Mouse (Mus musculus) spleen, adult 2 months (tissue): ENCODE measurements at regions not wholly inside any gene's neighbourhood (a gene's known extent, or its start where the extent isn't known, plus 50 kb on each side); places are given as distances from the start of the nearest gene placed in this dataset.

Experiments
- DNase-seq, 2 experiments: peaks; one replicate each; pipeline versions ENCODE4 v3.0.0 to v3.0.0-alpha.2; 2012 to 2021; ENCODE audit warnings: low spot score in 2 of 2, low read depth in 1 of 2
- H3K27ac ChIP-seq: fragments of 200-500 bp; 2 replicates; pipeline ENCODE4 v1.5.1; 2012; ENCODE audit warnings: low read length, inconsistent platforms; ENCODE audit not compliant: insufficient read depth
- H3K27me3 ChIP-seq: fragments of 200-500 bp; 2 replicates; pipeline ENCODE4 v1.6.1; 2012; ENCODE audit warnings: mild to moderate bottlenecking, moderate library complexity, low read length, inconsistent platforms; ENCODE audit not compliant: control insufficient read depth, insufficient read depth
- H3K36me3 ChIP-seq: fragments of 200-500 bp; 2 replicates; pipeline ENCODE4 v1.6.1; 2012; ENCODE audit warnings: mild to moderate bottlenecking, low read length, inconsistent platforms; ENCODE audit not compliant: control insufficient read depth, insufficient read depth
- H3K4me1 ChIP-seq: fragments of 200-500 bp; 2 replicates; pipeline ENCODE4 v1.6.1; 2011; ENCODE audit warnings: inconsistent platforms; ENCODE audit not compliant: control insufficient read depth, insufficient read depth, insufficient read length
- H3K4me3 ChIP-seq: fragments of 200-500 bp; 2 replicates; pipeline ENCODE4 v1.5.1; 2011; ENCODE audit warnings: mild to moderate bottlenecking, inconsistent platforms; ENCODE audit not compliant: insufficient read depth, insufficient read length; ENCODE audit errors: extremely low read depth
- CTCF ChIP-seq: fragments of 200-500 bp; IDR thresholded peaks from 2 replicates; pipeline ENCODE4 v1.5.1; 2011; ENCODE audit warnings: mild to moderate bottlenecking, inconsistent platforms; ENCODE audit not compliant: insufficient read depth, insufficient read length, insufficient replicate concordance; ENCODE audit errors: extremely low read depth
- POLR2A ChIP-seq: fragments of 200-500 bp; IDR thresholded peaks from 2 replicates; pipeline ENCODE4 v1.6.1; 2011; ENCODE audit warnings: low read depth, low read length, inconsistent platforms
- WGBS: fragments of 180-500 bp; shearing (Covaris S2); methylation state at CpG from one replicate; pipeline ENCODE4 v1.1.7; 2018; 5-methylcytosine and 5-hydroxymethylcytosine counted together

DNA sequence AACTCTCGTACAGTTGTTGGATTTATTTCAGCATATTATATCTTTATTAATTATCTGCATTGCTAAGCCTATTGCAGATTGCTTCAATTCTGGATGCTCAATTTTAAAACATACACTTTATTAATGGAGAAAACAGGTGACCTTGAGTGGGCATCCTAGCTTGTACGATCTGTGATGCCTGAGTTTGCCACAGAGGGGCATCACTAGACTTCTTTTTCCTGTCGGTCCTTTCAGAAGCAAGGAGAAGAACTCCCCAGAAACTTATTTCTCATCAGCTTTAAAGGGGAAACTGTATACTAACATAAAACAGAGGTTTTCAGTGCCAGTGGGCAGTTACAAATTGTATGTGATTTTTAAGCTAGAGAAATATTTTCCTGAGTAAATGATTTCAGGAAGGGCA lies 201.8 kb downstream of the Dmrta1 start:
- DNase-seq = no peak
- TF ChIP-seq POLR2A = no peak
- TF ChIP-seq CTCF = no peak
- WGBS = 62% methylated on average over 3 of the region's 3 CpGs
- H3K27me3 ChIP-seq = no peaks in the 10 kb centered on the region
- no peaks in the 10 kb centered on the region for H3K4me1 ChIP-seq
- no peaks in the 10 kb centered on the region for H3K36me3 ChIP-seq
- H3K4me3 ChIP-seq = no peak overlapping the region
- no peak overlapping the region for H3K27ac ChIP-seq

- Histone ChIP-seq H3K4me1 (no peaks in the 10 kb centered on the region), H3K36me3 (no peaks in the 10 kb centered on the region), H3K27me3 (no peaks in the 10 kb centered on the region), H3K27ac (no peak overlapping the region), H3K4me3 (no peak overlapping the region)
- no peak for DNase-seq
- no peak for TF ChIP-seq CTCF
- TF ChIP-seq POLR2A = no peak
Observed at GRCm38 (mm10) chr4:89909622-89910021, 230.4 kb downstream of the Dmrta1 start.

- Histone ChIP-seq H3K27ac (no peak overlapping the region), H3K27me3 (no peaks in the 10 kb centered on the region), H3K4me1 (no peaks in the 10 kb centered on the region), H3K4me3 (no peak overlapping the region), H3K36me3 (no peaks in the 10 kb centered on the region)
- TF ChIP-seq POLR2A = no peak
- TF ChIP-seq CTCF = no peak
- 19% methylated on average over 1 of the region's 1 CpGs for WGBS
- no peak for DNase-seq
Observed at GRCm38 (mm10) chr4:89937673-89938072, 258.4 kb downstream of the Dmrta1 start.

DNA sequence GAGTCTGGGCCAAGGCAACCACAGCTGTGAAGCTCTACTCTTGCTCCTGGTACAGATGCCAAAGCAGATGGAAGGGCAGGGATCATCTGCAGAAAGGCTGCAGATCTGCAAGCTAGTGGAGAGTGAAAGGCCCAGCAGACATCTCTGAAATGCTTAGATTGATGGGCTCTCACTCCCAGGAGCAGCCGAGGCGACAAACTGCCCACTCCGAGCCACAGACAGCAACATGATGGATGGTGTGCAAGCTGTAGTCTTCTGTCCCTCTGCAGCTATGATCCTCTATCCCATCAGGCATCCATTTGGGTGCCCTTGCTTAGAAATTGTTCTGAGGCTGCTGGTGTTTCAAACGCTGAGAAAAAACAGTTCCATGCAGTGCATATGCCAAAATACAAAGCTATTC lies 262.1 kb downstream of the Dmrta1 start:
- TF ChIP-seq POLR2A = no peak
- no peak for TF ChIP-seq CTCF
- WGBS = 69% methylated on average over 4 of the region's 4 CpGs
- Histone ChIP-seq H3K27me3 (no peaks in the 10 kb centered on the region), H3K4me1 (no peaks in the 10 kb centered on the region), H3K27ac (no peak overlapping the region), H3K4me3 (no peak overlapping the region), H3K36me3 (no peaks in the 10 kb centered on the region)
- DNase-seq = no peak

DNA sequence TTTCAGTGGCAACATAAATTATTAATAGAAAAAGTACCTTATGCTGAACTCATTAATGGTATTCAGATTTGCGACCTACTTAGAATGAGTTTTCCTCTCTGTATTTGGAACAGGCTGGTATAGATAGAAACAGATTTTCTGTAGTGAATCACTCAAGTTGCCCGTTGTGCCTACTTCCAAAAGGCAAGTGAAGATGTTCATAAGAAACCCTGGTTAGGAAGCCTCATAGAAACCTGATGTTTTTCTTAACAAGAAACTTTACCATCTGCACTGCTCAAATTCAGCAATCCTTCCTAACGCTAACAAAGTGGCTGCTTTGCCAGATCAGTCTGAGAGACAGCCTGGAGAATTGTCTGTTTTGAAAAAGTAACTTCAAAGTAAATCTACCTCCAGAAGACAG lies 242.5 kb upstream of the Zfp352 start:
- TF ChIP-seq CTCF (no peak), POLR2A (no peak)
- no peaks in the 10 kb centered on the region for H3K36me3 ChIP-seq
- WGBS = 82% methylated on average over 3 of the region's 3 CpGs

GRCm38 (mm10) chr4:90003413-90003812 lies 215.2 kb upstream of the Zfp352 start:
- no peaks in the 10 kb centered on the region for H3K27me3 ChIP-seq
- DNase-seq = no peak
- TF ChIP-seq POLR2A (no peak), CTCF (no peak)
- WGBS = 62% methylated on average over 3 of the region's 3 CpGs
- H3K4me3 ChIP-seq = no peak overlapping the region
- H3K36me3 ChIP-seq = no peaks in the 10 kb centered on the region
- H3K4me1 ChIP-seq = no peaks in the 10 kb centered on the region
- no peak overlapping the region for H3K27ac ChIP-seq

More for the DNA sequence above, 242.5 kb upstream of the Zfp352 start:
- Histone ChIP-seq H3K4me3 (no peak overlapping the region), H3K4me1 (no peaks in the 10 kb centered on the region), H3K27ac (no peak overlapping the region), H3K27me3 (no peaks in the 10 kb centered on the region)
- DNase-seq = no peak

DNA sequence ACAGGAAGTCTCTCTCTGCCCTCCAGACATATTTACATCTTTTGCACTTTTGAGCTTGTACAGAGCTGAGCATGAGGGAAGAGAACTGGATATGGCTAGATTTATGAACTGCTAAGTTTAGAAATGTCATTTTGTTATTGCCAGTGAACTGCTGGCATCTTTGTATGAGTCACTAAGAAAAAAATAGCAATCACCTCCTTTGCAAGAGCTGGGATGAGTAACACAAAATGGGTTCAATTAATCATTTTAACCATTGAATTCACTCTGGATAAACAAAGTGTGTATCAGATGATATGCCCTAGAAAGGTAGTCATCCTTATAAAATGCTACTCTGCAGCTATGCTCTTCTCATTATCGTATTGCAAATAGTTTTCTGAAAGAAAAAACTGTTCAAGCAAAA lies 214.7 kb upstream of the Zfp352 start:
- WGBS = 85% methylated on average over 1 of the region's 1 CpGs
- Histone ChIP-seq H3K36me3 (no peaks in the 10 kb centered on the region), H3K4me1 (no peaks in the 10 kb centered on the region), H3K4me3 (no peak overlapping the region), H3K27ac (no peak overlapping the region), H3K27me3 (no peaks in the 10 kb centered on the region)
- TF ChIP-seq CTCF = no peak
- no peak for DNase-seq
